Mouse (Mus musculus) myocyte (in vitro differentiated cells): Measurements from ENCODE around the gene Angptl4.

Experiments
- POLR2A ChIP-seq: IDR thresholded peaks from one replicate; pipeline ENCODE4 v1.6.1; 2011; ENCODE audit warnings: low read depth, mild to moderate bottlenecking, control low read depth, moderate library complexity; ENCODE audit not compliant: insufficient read length
- USF1 ChIP-seq: IDR thresholded peaks from one replicate; pipeline ENCODE4 v1.6.1; 2011; ENCODE audit warnings: low read depth, mild to moderate bottlenecking, control low read depth, moderate library complexity

DNA sequence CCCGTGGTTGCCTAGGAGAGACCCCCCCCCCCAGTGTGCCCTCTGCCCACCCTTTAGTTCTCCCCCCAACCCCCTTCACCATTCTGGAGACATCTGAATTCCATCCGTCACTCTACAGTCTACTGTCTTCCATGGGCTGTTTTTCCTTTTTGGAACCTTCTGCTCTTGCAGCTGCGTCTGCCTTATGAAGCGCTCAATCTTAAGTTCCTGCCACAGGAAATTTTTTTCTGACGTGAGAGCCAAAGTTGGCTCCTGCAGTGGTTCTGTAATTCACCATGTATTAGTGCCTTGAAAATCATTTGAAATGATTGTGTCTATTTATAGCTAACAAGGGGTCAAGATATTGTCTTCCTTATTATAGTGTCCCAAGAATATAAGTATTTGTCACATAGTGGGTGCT lies 35.0 kb upstream of the Angptl4 start:
- TF ChIP-seq POLR2A = no peak
- TF ChIP-seq USF1 = no peak
